Mouse (Mus musculus): ENCODE measurements around the gene Efhb. TPM values are rescaled to one million over a fixed set of nuclear protein-coding genes. Genes with fewer than 3 reads are reported as not detected.

The Efhb gene
- polyA plus RNA-seq (2017; shearing (Covaris generic)), result under 1 TPM in 1 of 2 experiments, not detected in 1; 0.12 TPM

DNA sequence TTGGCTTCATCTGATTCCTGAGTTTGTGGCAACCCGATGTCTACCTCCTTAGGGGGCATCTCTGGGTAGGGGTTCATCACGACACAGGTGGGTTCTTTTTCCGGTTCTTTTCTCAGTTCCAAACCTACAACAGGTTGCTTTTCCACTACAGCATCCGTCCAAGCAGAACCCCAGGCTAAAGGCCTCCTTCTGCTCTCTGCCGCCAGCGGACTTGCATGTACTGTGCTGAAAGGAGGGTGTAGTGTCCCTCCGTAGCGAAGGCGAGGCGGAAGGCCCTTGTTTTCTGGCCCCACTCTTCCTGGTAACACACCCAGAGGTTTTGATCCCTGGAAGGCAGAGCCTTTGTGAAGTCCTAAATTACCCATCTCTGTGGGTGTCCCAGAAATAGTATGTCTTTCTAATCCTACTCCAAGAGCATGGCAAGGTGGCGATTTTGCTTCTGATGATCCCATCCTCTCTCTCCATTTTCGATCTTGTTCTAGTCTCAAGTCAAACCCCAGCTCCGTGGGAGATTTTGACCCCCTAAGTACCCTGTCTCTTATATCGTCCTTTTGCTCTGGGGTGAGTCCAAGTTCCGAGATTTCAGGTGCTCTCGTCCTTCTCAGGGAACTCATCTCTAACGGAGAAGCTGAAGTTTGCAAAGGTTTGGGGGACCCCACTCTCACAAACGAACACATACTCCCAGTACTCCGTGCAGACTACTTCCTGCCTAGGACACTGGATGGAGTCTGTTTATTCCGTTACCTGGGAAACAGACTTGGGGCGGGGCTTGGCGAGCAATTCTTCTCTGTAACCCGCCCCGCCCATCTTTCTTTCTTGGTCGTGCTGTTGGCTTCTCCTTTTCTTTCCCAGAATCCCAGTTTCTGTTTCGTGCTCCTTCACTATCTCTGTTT, at the start of gene Efhb:
Gene Efhb, minus strand, starts transcription at position 719 of the 893 bp plus-strand sequence.
- peak; percentile 97 for ATAC-seq

DNA sequence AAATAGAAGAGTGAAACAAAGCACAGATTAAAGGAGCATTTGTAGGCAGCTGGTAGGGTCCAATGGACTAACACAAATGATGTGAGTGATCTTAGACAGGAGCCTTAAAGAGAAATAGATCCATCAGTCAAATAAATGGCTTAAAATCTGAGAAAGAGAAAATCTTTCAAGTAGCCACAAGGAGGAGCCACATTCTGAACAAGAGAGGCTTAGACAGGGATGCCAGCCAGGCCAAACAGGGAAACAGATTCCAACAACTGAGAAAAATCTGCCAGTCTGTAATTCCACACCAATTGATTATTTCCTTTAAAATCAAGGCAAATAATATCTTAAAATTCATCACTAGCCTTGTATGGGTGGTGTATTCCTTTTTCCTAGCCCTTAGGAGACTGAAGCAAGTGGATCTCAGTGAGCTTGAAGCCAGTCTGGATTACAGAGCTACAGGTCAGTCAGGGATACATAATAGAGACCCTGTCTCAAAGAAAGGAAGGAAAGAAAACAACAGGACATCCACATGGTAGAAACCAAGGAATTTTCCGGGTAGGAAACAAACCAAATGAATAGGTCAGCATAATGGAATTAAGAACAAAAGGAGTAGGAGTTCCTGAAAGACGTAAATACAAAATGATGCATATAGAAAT, 49.3 kb upstream of the Efhb start:
- ATAC-seq, result peak; percentile 55

DNA sequence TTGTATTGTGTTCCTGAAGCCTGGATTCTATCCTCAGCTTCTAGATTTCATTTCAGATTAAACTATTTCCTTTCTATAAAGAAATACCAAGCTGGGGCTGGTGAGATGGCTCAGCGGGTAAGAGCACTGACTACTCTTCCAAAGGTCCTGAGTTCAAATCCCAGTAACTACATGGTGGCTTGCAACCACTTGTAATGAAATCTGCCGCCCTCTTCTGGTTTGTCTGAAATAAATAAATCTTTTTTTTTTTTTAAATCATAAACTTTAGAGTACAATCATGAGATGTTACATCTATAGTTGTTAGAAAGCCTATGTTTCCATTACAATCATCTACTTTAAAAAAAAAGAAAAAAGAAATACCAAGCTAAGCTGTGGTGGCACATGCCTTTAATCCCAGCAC, 39.8 kb upstream of the Efhb start:
- no peak for ATAC-seq

DNA sequence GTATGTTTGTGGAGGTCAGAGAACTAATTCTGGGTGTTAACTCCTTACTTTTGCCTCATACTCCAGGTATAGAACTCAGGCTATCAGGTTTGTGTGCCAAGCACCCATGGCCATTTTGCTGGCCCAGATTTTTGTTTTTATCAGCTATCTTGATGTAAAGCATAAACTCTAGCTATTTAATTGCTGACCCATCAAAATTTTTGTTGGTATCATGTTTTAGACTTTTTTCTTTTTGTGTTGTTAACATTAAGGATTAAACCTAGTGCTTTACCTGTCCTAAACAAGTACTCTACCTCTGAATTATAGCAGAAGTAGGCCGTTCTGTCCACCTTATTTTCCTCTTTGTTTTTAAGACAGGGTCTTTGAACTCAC, 25.9 kb upstream of the Efhb start:
- no peak for ATAC-seq

GRCm38 (mm10) chr17:53488291-53489006, 25.3 kb upstream of the Efhb start:
- ATAC-seq, result no peak

DNA sequence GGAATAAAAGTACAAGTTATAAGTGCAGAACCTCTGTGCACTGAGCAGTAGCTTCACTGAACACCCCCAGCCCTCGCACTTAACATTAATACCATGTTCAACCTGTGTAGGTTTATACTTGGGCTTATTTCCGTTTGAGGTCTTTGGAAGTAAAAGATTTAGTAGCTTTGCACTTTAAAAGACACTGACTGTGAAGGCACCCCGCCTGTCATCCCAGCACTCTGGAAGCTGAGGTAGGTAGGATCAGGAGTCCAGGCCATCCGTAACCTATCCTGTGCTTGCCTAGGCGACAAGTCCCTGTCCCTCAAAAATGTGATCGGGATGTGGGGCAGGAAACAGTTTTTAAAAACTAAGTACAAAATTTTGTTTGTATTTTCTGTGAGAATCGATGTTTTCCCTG, 17.3 kb upstream of the Efhb start:
- no peak for ATAC-seq

- ATAC-seq, result peak; percentile 27
Observed at GRCm38 (mm10) chr17:53479604-53480041, 16.5 kb upstream of the Efhb start.

DNA sequence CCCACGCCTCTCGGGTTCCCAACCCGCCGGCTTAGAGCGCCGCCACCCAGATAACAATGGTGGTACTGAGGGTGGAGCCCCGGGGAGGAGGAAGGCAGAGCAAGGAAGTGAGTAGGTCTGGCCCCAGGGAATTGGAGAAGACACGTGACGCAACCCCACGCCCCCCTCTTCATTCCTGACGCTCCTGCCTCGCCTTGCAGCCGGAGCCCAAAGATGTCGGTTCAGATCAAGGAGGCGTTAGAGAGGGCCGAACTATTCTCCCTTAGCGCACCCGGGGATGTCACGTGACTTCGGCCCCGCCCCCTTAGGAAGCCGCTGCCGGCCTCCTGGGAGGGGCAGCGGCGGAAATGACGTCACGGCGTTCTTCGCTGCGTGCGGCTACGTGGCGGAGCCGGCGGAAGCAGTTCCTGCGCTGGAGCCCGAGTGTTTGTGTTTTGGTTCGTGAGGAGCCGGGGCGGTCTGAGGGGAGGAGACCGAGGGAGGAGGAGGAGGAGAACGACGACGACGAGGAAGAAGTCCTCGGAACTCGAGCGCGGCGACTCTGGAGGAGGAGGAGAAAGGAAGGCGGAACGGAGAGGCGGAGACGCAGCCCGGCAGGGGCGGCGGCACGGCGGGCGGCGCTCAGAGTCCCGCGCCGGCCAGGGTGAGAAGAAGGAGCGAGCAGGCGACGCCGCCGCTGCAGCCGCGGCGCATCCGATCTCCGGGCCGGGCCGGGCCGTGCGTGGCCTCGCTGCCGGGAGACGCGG, 15.9 kb upstream of the Efhb start, which contains the start of gene Rab5a:
Gene Rab5a, plus strand, starts transcription at position 377 of the 746 bp plus-strand sequence.
- ATAC-seq, result peak; percentile 88

DNA sequence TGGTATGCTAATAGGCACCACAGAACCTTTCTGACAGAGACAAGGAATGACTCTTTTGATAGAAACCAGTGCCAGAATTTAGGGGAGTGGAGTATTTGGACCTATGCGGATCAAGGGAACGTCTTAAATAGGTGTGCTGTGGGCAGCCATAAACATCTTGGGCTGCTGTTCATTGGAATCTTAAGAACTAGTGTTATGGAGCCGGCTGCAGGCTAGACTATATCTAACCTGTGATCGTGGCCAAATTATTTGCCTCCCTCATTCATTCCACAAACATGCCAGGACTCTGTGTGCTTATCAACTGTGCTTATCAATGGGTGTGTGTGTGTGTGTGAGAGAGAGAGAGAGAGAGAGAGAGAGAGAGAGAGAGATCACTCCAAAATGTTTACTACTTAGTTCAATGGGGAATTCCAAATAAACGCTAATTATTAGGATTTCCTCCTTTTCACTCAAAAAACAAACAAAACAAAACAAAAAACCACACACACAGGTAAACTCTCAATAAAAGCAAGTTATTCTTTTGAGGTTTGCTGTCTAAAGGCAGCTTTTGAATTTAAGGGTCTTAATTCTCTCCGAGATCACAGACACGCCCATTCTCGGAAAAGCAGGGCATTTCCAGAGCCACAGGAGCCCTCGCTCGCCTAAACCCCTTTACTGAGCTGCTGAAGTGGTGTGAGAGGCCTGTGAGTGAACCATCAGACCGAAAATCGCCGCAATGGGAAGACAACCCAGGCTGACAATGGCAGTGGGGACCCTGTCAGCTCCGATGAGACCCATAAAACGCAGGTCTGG, 15.1 kb upstream of the Efhb start:
- ATAC-seq, result peak; percentile 4

- ATAC-seq, result no peak
Observed at GRCm38 (mm10) chr17:53468697-53469096, 5.6 kb upstream of the Efhb start.

GRCm38 (mm10) chr17:53465569-53465968, 2.4 kb upstream of the Efhb start:
- peak; percentile 27 for ATAC-seq

DNA sequence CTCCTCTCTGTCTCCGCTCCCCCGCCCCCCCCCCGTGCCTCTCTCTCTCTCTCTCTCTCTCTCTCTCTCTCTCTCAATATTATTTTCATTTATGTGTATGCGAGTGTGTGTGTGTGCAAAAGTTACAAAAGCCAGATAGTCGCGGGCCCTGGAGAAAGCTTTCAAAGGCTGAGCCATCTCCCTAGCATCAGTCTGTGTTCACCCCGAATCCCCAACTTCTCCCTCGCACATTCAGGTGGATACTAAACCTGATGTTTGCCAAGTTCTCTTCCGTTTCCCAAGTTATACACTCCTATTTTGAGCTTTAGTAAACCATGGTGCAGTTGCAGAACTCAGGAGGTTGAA, 347 bp upstream of the Efhb start:
- ATAC-seq, result peak; percentile 21

DNA sequence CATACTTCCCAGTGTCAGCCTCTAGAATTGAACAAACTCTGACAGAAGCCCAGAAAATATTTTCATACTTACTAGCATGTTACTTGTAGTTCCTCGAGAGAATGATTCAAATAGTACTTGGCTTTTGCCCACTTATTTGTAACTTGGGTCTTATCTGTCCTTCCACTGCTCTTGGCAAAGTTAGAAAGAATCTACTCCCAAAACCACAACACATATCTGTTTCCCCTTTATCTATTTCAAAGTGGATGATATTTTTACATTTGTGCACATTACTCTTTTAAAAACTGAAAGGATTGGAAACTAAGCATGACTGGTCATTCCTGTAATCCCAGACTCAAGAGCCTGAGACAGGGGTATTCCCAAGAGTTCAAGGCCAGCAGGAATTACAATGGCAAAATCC, 6.4 kb downstream of the Efhb start:
- ATAC-seq, result no peak

- no peak for ATAC-seq
Observed at GRCm38 (mm10) chr17:53456152-53456551, 7.0 kb downstream of the Efhb start.

- ATAC-seq, result no peak
Observed at GRCm38 (mm10) chr17:53402689-53403306, 60.3 kb downstream of the Efhb start.

DNA sequence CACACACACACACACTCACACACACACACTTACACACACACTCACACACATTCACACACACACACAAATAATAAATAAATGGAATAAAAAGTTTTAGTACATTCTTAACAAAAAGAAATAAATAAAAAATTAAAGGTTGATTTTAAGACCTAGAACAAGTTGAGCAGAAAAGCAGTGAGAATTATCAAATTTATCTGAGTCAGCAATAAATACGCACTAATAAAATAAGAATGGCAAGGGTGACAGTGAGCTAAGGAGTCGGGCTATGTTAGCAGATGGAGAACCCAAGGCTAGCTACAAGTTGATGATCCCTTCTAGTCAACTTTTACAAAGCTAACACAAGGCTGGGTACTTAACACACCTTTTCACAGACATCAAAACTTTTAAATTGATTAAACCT, 69.9 kb downstream of the Efhb start:
- no peak for ATAC-seq

DNA sequence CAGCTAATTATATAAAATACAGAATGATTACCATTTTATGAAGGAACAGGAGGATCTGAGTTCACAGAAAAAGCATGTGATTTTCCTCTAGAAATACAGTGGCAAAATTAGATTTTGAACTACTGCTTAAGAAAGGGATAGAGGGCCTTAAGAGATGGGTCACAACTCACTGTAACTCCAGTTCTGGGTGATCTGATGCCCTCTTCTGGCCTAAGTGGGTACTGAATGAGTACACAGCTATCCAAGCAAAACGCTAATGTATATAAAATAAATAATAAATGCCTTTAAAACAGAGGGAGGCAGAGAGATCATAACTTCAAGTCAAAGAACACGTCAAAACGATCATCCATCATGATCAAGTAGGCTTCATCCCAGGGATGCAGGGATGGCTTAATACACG, 73.6 kb downstream of the Efhb start:
- ATAC-seq, result no peak

DNA sequence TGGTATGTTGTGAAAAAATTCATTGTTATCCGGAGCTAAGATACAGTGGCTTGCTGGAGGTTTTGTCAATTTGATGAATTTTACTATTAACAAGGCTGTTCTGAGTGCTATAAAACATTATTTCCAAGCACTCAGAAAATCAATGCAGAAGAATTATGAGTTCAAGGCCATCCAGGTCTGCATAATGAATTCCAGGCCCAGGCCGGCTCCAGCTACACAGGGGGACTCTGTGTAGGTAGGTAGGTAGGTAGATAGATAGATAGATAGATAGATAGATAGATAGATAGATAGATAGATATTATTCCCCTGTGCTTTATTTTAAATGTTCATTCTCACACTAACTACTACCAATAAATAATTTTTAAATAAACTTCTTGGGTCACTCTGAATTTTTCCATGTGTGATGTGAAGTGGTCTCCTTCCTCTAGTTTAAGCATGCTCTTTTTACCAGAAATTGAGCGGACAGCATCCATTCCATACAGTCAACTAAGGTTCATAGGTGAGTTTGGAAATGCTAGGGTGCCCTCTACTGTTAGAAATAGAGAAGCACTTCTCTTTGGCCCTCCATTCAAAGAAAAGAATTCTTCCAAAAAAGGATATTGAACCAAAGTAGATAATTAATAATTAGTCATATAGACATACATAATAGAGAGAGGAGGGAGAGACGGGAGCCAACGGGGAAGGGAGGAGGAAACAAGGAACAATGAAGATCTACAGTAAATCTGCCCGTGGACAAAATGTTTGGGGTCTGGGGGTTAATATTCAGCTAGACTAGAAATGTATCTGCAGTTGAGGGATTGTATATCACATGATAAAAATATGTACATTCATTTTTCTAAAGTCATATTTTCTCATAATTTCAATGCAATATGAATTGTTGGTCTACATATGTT, 75.3 kb downstream of the Efhb start:
- no peak for ATAC-seq

- ATAC-seq, result no peak
Observed at GRCm38 (mm10) chr17:53386863-53387262, 76.3 kb downstream of the Efhb start.

DNA sequence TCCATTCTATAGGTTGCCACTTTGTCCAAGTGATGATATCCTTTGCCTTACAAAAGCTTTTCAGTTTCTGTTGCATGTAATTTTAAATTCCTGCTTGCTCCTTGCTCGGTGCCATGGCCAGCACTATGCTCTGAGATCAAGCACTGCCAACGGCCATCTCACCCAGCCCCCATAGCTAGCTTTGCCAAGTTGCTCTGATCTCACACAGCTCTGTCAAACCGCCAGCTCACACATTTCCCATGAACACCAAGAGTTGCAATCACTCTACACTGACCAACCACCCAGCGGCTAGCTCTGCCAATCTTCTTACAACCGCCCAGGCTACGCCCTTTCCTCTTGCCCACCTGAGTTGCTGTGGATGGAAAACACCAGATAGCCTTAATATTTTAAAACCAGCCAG, 99.0 kb downstream of the Efhb start:
- ATAC-seq, result no peak
